Mouse (Mus musculus) thymus, adult 2 months (tissue): ENCODE results near the gene Ehhadh.

Experiments used
- CTCF ChIP-seq: fragments of 200-500 bp; IDR thresholded peaks from 2 replicates; pipeline ENCODE4 v1.5.1; 2012; ENCODE audit warnings: mild to moderate bottlenecking, control low read depth, low read length, moderate library complexity, borderline replicate concordance; ENCODE audit not compliant: control insufficient read depth, poor library complexity, insufficient read depth; ENCODE audit errors: extremely low read depth
- POLR2A ChIP-seq: fragments of 200-500 bp; IDR thresholded peaks from 2 replicates; pipeline ENCODE4 v1.6.1; 2012; ENCODE audit warnings: mild to moderate bottlenecking, low read length, control low read depth, moderate library complexity; ENCODE audit not compliant: control insufficient read depth, poor library complexity, insufficient read depth; ENCODE audit errors: extremely low read depth

- TF ChIP-seq POLR2A (no peak), CTCF (no peak)
These were observed 25.7 kb upstream of the Ehhadh start for GRCm38 (mm10) chr16:21813164-21813834.
